Mouse (Mus musculus): ENCODE results near the gene Vps37b.
A peak's percentile ranks its signal among the peaks of the same experiment; 100 is the strongest.

Gene Vps37b

GRCm38 (mm10) chr5:123979980-123980369 lies 52.1 kb downstream of the Vps37b start:
- DNase-seq (ENCODE audit: low spot score in 2 of 2): no peak

DNA sequence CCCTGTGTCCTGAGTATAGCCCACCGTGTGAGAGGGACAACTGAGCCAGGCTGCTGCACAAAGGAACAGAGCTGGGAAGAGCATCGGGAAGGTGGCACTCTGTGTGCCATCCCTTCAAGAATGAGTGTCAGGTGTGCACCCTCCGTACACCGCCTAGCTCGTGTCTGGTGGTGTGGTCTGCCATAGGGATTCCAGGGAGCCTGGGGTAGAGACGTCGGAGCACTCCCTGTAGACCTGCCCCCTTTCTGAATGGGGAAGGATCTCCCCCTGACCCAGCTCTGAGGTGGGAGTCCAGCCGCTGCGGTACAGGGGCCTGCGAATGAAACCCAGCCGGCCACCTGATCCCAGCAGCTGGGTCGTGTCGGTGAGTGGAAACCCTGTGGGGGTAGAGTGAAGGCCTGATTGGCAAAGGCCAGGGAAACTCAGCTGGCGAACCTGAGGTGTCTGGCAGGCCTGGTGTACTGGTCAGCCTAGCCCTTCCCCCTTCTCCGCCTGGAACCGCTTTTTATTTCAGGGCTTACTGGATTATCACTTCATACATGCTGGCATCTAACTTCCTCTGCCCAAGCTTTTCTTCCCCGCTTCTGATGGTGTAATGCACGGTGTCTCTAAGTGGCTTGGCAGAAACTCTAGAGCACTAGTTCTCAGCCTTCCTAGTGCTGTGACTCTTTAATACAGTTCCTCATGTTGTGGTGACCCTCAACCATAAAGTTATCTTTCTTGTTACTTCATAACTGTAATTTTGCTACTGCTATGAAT lies 52.7 kb downstream of the Vps37b start:
- no peak for DNase-seq (ENCODE audit: low spot score in 2 of 2)

DNA sequence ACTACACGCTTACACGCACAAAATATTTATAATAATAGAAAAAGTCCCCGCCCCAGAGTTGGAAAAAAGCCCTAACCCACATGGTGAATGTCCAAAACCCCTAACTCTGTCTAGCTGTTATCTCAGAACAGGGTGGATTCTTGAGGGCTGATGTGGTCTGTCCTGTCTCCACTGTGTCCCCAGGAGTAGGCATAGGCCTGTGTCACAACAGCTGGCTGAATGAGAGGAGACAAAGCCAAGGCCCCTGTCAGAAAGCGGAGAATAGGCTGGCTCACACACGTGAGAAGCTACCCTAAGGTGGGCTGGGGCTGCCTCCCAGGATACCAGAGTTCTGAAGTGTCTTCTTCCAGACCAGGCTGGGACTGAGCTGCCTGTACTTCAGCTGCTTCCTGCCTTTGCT lies 53.9 kb downstream of the Vps37b start:
- no peak for DNase-seq (ENCODE audit: low spot score in 2 of 2)

DNA sequence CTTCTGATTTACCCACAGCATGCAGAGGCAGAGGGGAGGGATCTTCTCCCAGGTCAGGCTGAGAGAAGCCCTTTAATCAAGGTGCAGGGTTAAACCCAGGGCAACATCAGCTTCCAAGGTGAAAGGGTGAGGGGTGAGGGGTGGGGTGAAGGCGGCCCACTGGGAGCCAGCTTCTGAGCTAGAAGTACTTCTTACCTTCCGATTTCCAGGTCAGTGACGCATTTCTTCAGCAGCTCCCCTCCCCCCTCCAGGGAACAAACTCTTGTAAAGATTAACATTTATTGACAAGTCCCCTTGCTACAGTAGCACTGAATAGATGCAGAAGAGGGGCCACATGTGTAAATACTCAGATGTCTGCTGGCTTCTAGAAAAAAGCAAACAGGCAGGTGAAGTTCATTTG lies 54.8 kb downstream of the Vps37b start:
- DNase-seq (ENCODE audit: low spot score in 2 of 2): no peak

- DNase-seq (ENCODE audit: low spot score in 2 of 2): peak in 1 of 2 experiments; percentile 10
Observed at GRCm38 (mm10) chr5:123975668-123976180, 56.3 kb downstream of the Vps37b start.

DNA sequence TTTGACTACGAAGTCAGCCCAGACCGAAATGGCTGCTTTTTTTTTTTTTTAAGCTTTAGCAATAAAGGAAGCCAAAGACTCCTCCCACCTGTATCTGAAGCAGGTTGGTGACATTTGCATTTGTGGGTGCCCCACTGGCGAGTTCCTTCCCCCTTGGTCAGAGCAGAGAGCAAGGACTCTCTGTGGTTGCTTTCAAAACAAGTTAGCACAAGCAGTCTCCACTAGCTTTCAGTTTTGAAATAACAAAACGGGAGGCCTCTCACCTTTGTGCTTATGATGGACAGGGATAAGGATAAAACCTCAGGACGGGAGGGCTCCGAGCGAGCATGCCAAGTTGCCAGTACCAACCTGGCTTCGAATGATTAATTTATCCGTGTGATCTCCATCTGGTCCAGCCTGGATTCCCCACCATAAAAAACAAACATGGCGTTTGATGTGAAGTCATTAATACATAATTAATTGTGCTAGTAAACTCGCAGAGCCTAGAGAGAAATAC lies 57.4 kb downstream of the Vps37b start:
- DNase-seq (ENCODE audit: low spot score in 2 of 2): peak; percentile 91 to 92

DNA sequence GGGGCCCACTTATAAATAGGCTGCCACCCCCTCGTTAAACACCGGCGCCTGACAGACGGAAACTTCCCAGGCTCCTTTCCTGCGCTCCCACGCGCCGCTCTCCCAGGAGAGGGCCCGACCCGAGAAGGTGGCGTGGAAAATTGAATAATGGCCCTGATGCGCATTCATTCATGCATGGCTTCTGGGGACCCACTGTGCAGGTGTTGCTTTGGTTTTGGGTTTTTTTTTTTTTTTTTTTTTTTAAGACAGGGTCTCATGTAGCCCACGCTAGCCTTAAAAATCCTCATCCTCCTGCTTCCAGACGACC lies 57.9 kb downstream of the Vps37b start:
- DNase-seq (ENCODE audit: low spot score in 2 of 2): peak in 1 of 2 experiments; percentile 41

DNA sequence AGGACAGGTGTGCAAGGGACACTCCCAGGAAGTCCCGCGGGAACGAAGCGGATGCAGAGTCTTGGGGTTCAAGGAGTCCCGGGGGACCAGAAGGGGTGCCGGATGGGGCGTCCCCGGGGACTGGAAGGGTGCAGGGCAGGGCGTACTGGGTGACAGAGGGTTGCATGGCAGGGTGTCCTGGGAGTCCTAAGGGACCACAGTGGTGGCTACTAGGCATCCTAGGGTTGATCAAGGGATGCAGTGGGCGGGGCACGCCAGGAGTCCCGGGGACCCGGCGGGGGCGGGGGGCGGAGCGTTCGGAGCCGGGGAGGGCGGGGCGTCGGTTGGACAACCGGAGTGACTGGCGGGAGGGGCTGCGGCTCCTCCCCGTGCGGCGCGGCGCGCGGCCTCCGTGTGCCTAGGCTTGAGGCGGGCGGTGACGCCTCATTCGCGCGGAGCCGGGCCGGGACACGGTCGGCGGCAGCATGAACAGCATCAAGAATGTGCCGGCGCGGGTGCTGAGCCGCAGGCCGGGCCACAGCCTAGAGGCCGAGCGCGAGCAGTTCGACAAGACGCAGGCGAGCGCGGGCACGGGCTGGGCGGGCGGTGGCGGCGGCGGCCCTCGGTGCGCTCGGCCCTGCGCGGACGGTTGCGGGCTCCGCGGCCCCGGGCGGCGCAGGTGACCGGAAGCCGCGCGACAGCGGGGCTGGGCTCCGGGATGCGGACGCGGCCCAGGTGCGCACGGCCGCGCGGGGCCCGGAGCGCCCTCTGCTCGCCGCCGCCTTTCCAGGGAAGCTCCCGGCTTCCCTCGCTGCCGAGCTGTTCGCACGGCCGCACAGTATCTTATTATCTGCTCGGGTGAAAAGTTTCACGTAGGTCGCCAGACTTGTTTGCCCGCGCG lies 58.5 kb downstream of the Vps37b start, which contains the start of gene Hip1r:
Gene Hip1r (plus strand): TSS at position 330 of the 880 bp plus-strand sequence.
- peak; percentile 94 to 95 for DNase-seq (ENCODE audit: low spot score in 2 of 2)

GRCm38 (mm10) chr5:123972453-123972852 lies 59.6 kb downstream of the Vps37b start:
- no peak for DNase-seq (ENCODE audit: low spot score in 2 of 2)

GRCm38 (mm10) chr5:123970576-123970975 lies 61.5 kb downstream of the Vps37b start:
- DNase-seq (ENCODE audit: low spot score in 2 of 2): no peak

DNA sequence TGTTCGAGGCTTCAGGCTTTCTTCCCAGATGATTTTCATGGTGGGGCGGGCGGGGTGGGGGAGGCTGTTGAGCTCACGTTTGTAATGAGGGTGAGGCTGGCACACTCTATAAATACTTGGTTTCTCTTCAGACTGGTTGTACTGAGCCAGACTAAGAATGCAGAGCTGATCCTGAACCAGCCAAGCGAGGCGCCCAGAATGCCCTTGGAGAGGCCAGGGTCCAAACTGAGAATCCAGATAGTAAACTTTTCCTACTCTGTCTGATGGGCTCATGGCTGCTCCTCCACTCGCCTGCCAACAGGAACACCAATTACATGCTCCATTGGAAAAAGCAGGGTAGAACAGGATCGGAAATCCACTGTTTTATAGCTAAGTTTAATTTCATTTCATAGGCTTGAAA lies 62.9 kb downstream of the Vps37b start:
- no peak for DNase-seq (ENCODE audit: low spot score in 2 of 2)

- DNase-seq (ENCODE audit: low spot score in 2 of 2): no peak
Observed at GRCm38 (mm10) chr5:123968468-123968867, 63.6 kb downstream of the Vps37b start.

DNA sequence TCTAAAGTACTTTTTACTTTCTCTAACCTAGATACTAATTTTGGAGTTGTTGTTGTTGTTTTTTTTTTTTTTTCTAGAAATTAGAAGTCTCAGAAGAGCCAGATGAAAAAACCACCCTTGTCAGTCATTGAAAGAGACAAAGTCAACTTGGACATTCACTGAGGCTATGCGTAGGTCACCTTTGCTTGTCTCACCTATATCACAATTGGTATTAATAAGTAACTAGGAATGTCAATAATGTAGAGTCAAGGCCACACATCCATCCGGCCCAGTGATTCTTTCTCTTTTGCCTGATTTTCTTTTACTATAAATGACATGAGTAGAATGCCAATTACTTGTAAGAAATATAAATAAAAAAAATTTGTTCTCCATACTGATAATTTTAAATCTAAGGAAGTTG lies 65.3 kb downstream of the Vps37b start:
- no peak for DNase-seq (ENCODE audit: low spot score in 2 of 2)

DNA sequence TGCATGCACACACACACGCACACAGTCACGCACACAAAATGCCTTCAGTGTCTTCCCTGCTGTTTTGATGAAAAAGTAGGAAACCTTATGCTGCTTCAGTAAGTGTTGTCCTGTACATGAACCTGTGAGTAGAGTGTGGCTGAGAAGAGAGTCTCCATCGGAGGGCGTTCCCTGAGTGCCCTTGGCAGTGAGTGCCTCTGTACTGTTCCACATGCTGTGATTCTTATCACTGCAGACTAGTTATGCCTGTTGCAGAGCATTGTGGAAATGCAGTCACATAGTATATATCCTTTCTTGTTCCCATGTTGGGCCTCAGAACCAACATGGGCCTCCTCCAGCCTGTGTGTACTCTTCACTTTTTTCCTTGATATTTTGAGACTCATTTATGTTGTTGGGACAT lies 67.9 kb downstream of the Vps37b start:
- DNase-seq (ENCODE audit: low spot score in 2 of 2): no peak

DNA sequence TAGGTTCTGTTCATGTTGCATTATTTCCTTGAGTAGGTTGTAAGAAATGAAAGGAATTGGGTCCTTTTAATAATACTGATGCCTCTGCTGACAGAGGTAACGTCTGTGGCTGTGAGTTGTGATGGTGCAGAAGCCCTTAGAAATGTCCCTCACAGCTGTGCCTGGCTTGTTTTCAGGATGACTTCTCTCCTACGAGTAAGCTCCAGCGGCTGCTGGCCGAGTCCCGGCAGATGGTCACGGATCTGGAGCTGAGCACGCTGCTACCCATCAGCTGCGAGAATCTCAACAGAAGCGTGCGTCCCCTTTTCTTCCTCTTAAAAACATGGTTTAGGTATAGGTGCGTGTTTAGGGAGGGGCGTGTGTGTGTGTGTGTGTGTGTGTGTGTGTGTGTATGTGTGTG lies 71.0 kb downstream of the Vps37b start:
- DNase-seq (ENCODE audit: low spot score in 2 of 2): no peak

GRCm38 (mm10) chr5:123960129-123960528 lies 71.9 kb downstream of the Vps37b start:
- no peak for DNase-seq (ENCODE audit: low spot score in 2 of 2)

DNA sequence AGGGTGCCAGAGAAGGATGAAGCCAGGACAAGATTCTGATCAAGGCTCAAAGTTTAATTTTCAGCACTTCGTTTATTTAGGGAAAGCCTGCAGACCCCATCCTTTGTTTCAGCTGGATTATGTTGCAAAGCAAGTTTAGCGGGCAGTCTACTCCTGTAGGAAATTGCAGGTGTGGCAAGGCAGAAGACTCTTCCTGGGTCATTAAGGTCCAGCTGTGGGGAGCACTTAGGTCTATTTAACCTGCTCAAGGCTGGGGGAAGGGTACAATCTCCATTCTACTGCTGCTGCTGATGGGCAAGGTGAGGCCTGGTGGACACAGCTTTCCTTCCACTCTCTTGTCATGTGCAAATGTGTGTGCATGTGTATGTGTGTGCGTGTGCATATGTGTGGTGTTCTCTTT lies 73.1 kb downstream of the Vps37b start:
- DNase-seq (ENCODE audit: low spot score in 2 of 2): no peak

DNA sequence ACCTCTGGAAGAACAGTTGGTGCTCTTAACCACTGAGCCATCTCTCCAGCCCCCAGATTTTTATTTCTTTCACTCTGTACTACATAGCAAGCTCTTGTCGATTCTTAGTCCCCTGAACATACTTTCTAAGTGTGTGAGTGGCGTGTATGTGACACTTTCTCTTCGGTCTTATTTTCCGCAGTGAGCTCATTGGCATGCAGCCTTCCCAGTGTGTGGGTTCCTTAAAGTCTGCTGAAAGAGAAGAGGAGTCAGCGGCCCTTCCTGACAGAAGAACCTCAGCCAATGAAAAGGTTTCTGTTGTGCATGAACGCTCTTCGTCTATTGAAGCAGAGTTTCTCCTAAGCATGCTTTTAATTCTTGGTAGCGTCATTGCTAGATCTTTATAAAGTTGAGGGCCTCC lies 74.9 kb downstream of the Vps37b start:
- no peak for DNase-seq (ENCODE audit: low spot score in 2 of 2)

Measured in spleen, postnatal 36 days (tissue).